Mouse (Mus musculus) intestine, postnatal 0 days (tissue): ENCODE data around the gene Mon1b. TPM values are rescaled to one million over a fixed set of nuclear protein-coding genes. Genes with fewer than 3 reads are reported as not detected.

Experiments
- ATAC-seq: fragments of 200-750 bp; cut with Nextera tagmentation; 2 replicates; pipeline ENCODE4 v1.8.0; 2017; ENCODE audit warnings: mild to moderate bottlenecking, moderate TSS enrichment, moderate library complexity
- H3K27ac ChIP-seq: fragments of 300-500 bp; sonication (generic); 2 replicates; pipeline ENCODE4 v1.5.1; 2014; ENCODE audit warnings: mild to moderate bottlenecking, low read depth, low read length, moderate library complexity
- H3K27me3 ChIP-seq: fragments of 300-500 bp; sonication (generic); replicated peaks from 2 replicates; pipeline ENCODE4 v1.6.1; 2014; ENCODE audit warnings: low read length, mixed read lengths; ENCODE audit not compliant: control insufficient read depth, insufficient read depth
- H3K36me3 ChIP-seq: fragments of 300-500 bp; sonication (generic); 2 replicates; pipeline ENCODE4 v1.6.1; 2014; ENCODE audit warnings: mild to moderate bottlenecking, moderate library complexity; ENCODE audit not compliant: control insufficient read depth, insufficient read depth
- H3K4me1 ChIP-seq: fragments of 300-500 bp; sonication (generic); replicated peaks from 2 replicates; pipeline ENCODE4 v1.6.1; 2014; ENCODE audit warnings: antibody characterized with exemption, low read length, mixed read lengths; ENCODE audit not compliant: control insufficient read depth, insufficient read depth
- H3K4me2 ChIP-seq: fragments of 300-500 bp; sonication (generic); replicated peaks from 2 replicates; pipeline ENCODE4 v1.6.1; 2014; ENCODE audit warnings: low read depth, mild to moderate bottlenecking, moderate library complexity
- H3K4me3 ChIP-seq: fragments of 300-500 bp; sonication (generic); 2 replicates; pipeline ENCODE4 v1.5.1; 2014; ENCODE audit warnings: low read depth, low read length
- H3K9ac ChIP-seq: fragments of 300-500 bp; sonication (generic); 2 replicates; pipeline ENCODE4 v1.6.1; 2014; ENCODE audit warnings: mild to moderate bottlenecking, low read depth, low read length
- H3K9me3 ChIP-seq: fragments of 300-500 bp; sonication (generic); 2 replicates; pipeline ENCODE4 v1.6.1; 2016; ENCODE audit warnings: mixed run types; ENCODE audit not compliant: control insufficient read depth
- CTCF ChIP-seq: sonication (generic); IDR thresholded peaks from 2 replicates; pipeline ENCODE4 v1.5.1; 2016; ENCODE audit warnings: low read depth, mild to moderate bottlenecking, control low read depth, antibody characterized with exemption, moderate library complexity
- WGBS: fragments of 180-500 bp; shearing (Covaris S2); extraction: QIAGEN DNeasy Blood & Tissue Kit; methylation state at CpG from one replicate; pipeline ENCODE4 v1.1.7; 2014; 5-methylcytosine and 5-hydroxymethylcytosine counted together
- polyA plus RNA-seq: library from polyadenylated mRNA; unstranded; fragments of >200 nt; fragmentation: Nextera tagmentation; extraction: Ambion mirVana; gene quantifications from 2 replicates; pipeline ENCODE4 v1.2.1, GENCODE M21; 2015

Gene Mon1b
- polyA plus RNA-seq, 1 experiment from 2014 or later: 4.1 TPM

- no peaks in the 10 kb centered on the region for H3K27me3 ChIP-seq
- WGBS: 76% methylated on average over 10 of the region's 10 CpGs
- no peak for ATAC-seq
Measured at GRCm38 (mm10) chr8:113669924-113670323, 34.5 kb downstream of the Mon1b start.

GRCm38 (mm10) chr8:113672599-113673255 is 37.3 kb downstream of the Mon1b start:
- no peak overlapping the region for H3K27ac ChIP-seq
- 91% methylated on average over 11 of the region's 11 CpGs for WGBS
- H3K9me3 ChIP-seq: no peaks in the 10 kb centered on the region
- no peak for ATAC-seq
- no peak overlapping the region for H3K4me2 ChIP-seq
- H3K4me1 ChIP-seq: no peaks in the 10 kb centered on the region
- TF ChIP-seq CTCF: no peak
- no peak overlapping the region for H3K4me3 ChIP-seq
- no peak overlapping the region for H3K9ac ChIP-seq
- H3K27me3 ChIP-seq: no peaks in the 10 kb centered on the region
- no peaks in the 10 kb centered on the region for H3K36me3 ChIP-seq

More at GRCm38 (mm10) chr8:113669924-113670323, 34.5 kb downstream of the Mon1b start:
- Histone ChIP-seq H3K9ac (no peak overlapping the region), H3K4me2 (no peak overlapping the region), H3K4me1 (no peaks in the 10 kb centered on the region), H3K9me3 (no peaks in the 10 kb centered on the region), H3K36me3 (no peaks in the 10 kb centered on the region), H3K27ac (no peak overlapping the region), H3K4me3 (no peak overlapping the region)
- TF ChIP-seq CTCF: no peak

GRCm38 (mm10) chr8:113673300-113673699 is 37.9 kb downstream of the Mon1b start:
- WGBS: 74% methylated on average over 3 of the region's 3 CpGs
- Histone ChIP-seq H3K27ac (no peak overlapping the region), H3K9ac (no peak overlapping the region), H3K4me1 (no peaks in the 10 kb centered on the region), H3K36me3 (no peaks in the 10 kb centered on the region), H3K4me2 (no peak overlapping the region), H3K27me3 (no peaks in the 10 kb centered on the region), H3K9me3 (no peaks in the 10 kb centered on the region), H3K4me3 (no peak overlapping the region)
- no peak for TF ChIP-seq CTCF
- no peak for ATAC-seq

- Histone ChIP-seq H3K36me3 (no peaks in the 10 kb centered on the region), H3K27ac (no peak overlapping the region), H3K4me3 (no peak overlapping the region), H3K4me1 (no peaks in the 10 kb centered on the region), H3K9me3 (no peaks in the 10 kb centered on the region), H3K9ac (no peak overlapping the region), H3K27me3 (no peaks in the 10 kb centered on the region), H3K4me2 (no peak overlapping the region)
- no peak for TF ChIP-seq CTCF
- no peak for ATAC-seq
- WGBS: 52% methylated on average over 3 of the region's 3 CpGs
Measured at GRCm38 (mm10) chr8:113674611-113675010, 39.2 kb downstream of the Mon1b start.

GRCm38 (mm10) chr8:113675281-113675680 is 39.9 kb downstream of the Mon1b start:
- H3K27me3 ChIP-seq: no peaks in the 10 kb centered on the region
- 58% methylated on average over 2 of the region's 2 CpGs for WGBS

GRCm38 (mm10) chr8:113676811-113677210 is 41.4 kb downstream of the Mon1b start:
- TF ChIP-seq CTCF: no peak
- Histone ChIP-seq H3K27me3 (no peaks in the 10 kb centered on the region), H3K9me3 (no peaks in the 10 kb centered on the region), H3K9ac (no peak overlapping the region), H3K4me3 (no peak overlapping the region), H3K4me1 (no peaks in the 10 kb centered on the region), H3K4me2 (no peak overlapping the region), H3K36me3 (no peaks in the 10 kb centered on the region), H3K27ac (no peak overlapping the region)
- ATAC-seq: no peak
- WGBS: 82% methylated on average over 1 of the region's 1 CpGs

More at GRCm38 (mm10) chr8:113675281-113675680, 39.9 kb downstream of the Mon1b start:
- no peak for TF ChIP-seq CTCF
- no peak overlapping the region for H3K27ac ChIP-seq
- H3K4me1 ChIP-seq: no peaks in the 10 kb centered on the region
- H3K4me2 ChIP-seq: no peak overlapping the region
- H3K36me3 ChIP-seq: no peaks in the 10 kb centered on the region
- ATAC-seq: no peak
- no peak overlapping the region for H3K4me3 ChIP-seq
- no peaks in the 10 kb centered on the region for H3K9me3 ChIP-seq
- no peak overlapping the region for H3K9ac ChIP-seq

- Histone ChIP-seq H3K27me3 (no peaks in the 10 kb centered on the region), H3K4me1 (no peaks in the 10 kb centered on the region), H3K4me2 (no peak overlapping the region), H3K9ac (no peak overlapping the region), H3K9me3 (no peaks in the 10 kb centered on the region), H3K27ac (no peak overlapping the region), H3K36me3 (no peaks in the 10 kb centered on the region), H3K4me3 (no peak overlapping the region)
- TF ChIP-seq CTCF: no peak
- WGBS: 53% methylated on average over 3 of the region's 3 CpGs
- ATAC-seq: no peak
Measured at GRCm38 (mm10) chr8:113679361-113679760, 44.0 kb downstream of the Mon1b start.
